Mouse (Mus musculus): ENCODE results near the gene Cdh13.

GRCm38 (mm10) chr8:119360686-119361295 lies 1077.3 kb downstream of the Cdh13 start:
- TF ChIP-seq CTCF (IDR thresholded peaks at IDR 0.05; ENCODE audit: control insufficient read depth, insufficient read depth, insufficient read length): no peak
- TF ChIP-seq MYOD1 (IDR thresholded peaks at IDR 0.05; ENCODE audit: control insufficient read depth, insufficient read length, low read depth): no peak
- no peak for TF ChIP-seq USF1 (IDR thresholded peaks at IDR 0.05; ENCODE audit: low read depth)
- no peak for TF ChIP-seq MAX (IDR thresholded peaks at IDR 0.05)
- TF ChIP-seq CEBPB (IDR thresholded peaks at IDR 0.05; ENCODE audit: low read depth): no peak
- no peak for TF ChIP-seq MYOG (IDR thresholded peaks at IDR 0.05; ENCODE audit: control insufficient read depth, extremely low read depth, insufficient read length)
